Mouse (Mus musculus): ENCODE results near the gene Armc12. TPM values are rescaled to one million over a fixed set of nuclear protein-coding genes. Genes with fewer than 3 reads are reported as not detected.
"Not testable (repeated sequence)": the region's sequence is repeated elsewhere in the genome, so short reads cannot be mapped to it uniquely, and the experiment has no call there.

The Armc12 gene
- total RNA-seq, 4 experiments from 2014 or later = not detected

GRCm38 (mm10) chr17:28531946-28532345 is 1.3 kb downstream of the Armc12 start:
- no peak for DNase-seq (ENCODE audit: low spot score in 2 of 2)

- no peak for DNase-seq (ENCODE audit: low spot score in 2 of 2)
These were observed 2.0 kb downstream of the Armc12 start for GRCm38 (mm10) chr17:28532557-28532956.

DNA sequence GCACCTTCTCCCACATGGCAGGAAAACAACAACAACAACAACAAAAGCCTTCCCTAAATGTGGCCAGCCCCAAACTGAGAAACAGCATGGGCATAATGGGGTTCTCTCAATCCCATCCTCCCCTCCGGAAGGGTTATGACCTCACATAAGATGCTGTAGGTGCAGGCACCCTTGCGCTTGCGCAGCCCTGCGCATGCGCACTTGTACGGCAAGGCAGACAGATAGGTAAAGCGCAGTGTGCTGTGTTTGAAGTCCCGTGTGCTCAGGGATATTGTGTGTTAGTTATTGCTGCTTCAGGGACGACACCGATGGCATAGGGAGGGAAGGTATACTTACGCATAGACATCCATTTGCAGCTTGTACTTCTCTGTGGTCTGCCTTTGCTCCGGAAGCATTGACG is 2.7 kb downstream of the Armc12 start:
- DNase-seq (ENCODE audit: low spot score in 2 of 2) = no peak

DNA sequence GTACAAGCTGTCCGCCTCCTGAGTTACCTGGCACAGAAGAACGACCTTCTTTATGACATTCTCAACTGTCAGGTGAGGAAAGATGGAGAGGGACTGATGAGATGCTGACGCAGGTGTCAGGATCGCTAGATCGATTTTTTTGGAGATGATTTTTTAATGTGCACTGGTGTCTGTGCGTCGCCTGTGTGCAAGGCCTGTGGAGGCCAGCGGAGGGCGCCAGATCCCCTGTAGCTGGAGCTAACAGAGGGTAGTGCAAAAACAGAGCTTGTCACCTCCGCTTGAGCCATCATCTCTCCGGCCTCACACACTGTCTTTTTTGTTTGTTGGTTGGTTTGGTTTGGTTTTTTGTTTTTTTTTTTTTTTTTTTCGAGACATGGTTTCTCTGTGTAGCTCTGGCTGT is 7.3 kb downstream of the Armc12 start:
- no peak for DNase-seq (ENCODE audit: low spot score in 2 of 2)

GRCm38 (mm10) chr17:28546925-28547324 is 16.3 kb downstream of the Armc12 start:
- no peak for DNase-seq (ENCODE audit: low spot score in 2 of 2)

GRCm38 (mm10) chr17:28548550-28548949 is 17.9 kb downstream of the Armc12 start:
- no peak for DNase-seq (ENCODE audit: low spot score in 2 of 2)

DNA sequence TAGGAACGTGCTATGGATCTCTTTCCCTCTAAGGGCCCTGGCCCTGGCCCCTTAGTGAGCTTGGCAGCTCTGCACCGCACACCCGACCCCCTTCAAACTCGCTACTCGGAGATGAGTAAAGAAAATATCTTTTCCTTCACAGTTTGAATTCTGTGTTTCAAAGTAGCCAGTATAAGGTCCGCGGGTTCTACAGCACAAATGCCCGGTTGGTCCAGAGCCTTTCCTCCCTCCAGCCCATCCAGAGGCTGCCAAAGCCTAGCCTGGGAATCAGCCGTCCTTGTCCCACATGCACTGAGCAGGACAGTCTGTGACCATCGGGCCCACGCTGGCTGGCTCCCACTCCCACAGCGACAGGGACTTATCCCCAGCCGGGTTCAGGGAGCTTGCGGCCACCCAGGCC is 18.5 kb downstream of the Armc12 start, which contains the start of gene Clpsl2:
Gene Clpsl2, plus strand, starts transcription at position 301 of the 400 bp plus-strand sequence.
- DNase-seq (ENCODE audit: low spot score in 2 of 2) = no peak

DNA sequence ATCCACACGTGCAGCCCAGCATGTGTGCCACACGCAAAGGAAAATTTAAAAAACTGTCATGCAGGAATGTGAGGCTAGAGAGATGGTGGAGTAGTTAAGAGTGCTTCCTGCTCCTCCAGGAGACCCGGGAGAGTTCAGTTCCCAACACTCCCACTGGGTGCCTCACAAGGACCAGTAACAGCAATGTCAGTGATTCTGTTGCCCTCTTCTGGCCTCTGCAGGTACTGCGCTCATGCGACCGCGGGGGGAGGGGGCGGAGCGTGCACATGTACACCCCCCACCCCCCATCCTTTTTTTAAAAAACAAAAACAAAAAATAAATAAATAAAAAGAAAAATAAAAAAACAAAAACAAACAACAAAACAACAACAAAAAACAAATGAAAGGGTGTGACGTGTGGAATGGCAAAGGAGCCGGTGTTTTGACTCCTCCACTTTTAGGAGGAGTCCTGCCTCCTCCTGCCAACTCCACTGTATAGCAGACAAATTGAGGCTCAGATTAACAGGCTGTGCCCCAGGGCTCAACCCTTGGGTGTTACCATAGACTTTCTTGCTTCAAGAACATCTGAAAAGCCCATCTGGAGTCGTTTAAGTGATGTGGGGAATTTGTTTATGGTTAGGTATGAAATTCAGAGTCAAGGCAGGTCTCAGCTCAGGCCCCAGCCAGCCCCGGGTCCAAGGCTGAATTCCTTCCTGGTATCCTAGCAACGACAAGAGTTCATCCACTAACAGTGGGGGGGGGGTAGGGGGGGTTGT is 22.6 kb downstream of the Armc12 start:
- peak; percentile 28 to 47 for DNase-seq (ENCODE audit: low spot score in 2 of 2)

DNA sequence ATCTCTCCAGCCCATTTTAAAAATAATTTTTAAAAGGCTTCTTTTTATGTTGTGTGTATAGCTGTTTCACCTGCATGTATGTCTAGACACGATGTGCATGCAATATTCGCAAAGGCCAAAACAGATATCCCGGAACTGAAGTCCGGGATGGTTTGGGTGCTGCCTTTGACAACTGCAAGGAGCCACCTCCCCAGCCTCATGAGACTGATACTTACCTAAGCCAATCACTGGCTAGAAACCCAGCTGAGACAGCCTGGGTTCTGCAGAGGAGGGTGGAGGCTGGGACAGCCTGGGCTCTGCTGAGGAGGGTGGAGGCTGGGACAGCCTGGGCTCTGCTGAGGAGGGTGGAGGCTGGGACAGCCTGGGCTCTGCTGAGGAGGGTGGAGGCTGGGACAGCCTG is 23.4 kb downstream of the Armc12 start:
- not testable (repeated sequence) for DNase-seq (ENCODE audit: low spot score in 2 of 2)

GRCm38 (mm10) chr17:28556635-28557396 is 26.2 kb downstream of the Armc12 start:
- no peak for DNase-seq (ENCODE audit: low spot score in 2 of 2)

DNA sequence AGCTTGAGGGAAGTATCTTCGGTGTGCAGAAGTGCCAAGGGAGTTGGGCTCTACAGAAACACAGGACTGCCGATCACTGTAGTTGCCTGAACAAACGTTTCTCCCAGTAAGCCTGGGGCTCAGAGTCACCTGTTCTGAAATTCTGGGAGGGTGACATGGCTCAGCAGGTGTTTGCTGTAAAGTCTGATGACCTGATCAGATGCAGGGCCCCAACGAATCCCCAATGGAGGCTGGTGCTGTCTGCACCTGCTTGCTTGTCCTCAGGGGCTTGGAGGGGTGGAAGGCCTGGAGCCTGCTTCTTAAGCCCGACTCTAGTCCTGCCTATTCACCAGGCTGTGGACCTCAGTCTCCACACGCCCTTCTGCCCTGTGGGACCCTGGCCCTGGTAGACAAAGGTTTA is 27.2 kb downstream of the Armc12 start:
- no peak for DNase-seq (ENCODE audit: low spot score in 2 of 2)

DNA sequence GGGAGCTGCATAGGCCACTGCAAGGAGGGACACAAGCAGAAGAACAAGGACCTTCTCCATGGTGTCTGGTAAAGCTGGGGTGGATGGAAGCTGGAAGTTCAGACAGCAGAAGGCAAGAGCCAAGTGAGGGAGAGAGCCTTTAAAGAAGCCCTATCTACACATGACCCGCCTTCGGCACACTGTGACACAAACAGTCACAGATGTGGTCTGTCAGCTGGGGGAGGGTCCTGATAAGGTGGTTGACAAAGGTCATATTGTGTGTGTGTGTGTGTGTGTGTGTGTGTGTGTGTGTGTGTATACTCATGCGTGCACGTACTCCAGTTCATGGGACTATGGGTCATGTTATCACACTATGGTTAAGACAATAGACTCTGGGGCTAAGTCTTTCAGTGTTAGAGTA is 30.0 kb downstream of the Armc12 start, which contains the start of gene Clps:
Gene Clps, minus strand, starts transcription at position 169 of the 400 bp plus-strand sequence.
- no peak for DNase-seq (ENCODE audit: low spot score in 2 of 2)

- no peak for DNase-seq (ENCODE audit: low spot score in 2 of 2)
These were observed 31.0 kb downstream of the Armc12 start for GRCm38 (mm10) chr17:28561613-28562012.

- no peak for DNase-seq (ENCODE audit: low spot score in 2 of 2)
These were observed 34.6 kb downstream of the Armc12 start for GRCm38 (mm10) chr17:28565181-28565580.

DNA sequence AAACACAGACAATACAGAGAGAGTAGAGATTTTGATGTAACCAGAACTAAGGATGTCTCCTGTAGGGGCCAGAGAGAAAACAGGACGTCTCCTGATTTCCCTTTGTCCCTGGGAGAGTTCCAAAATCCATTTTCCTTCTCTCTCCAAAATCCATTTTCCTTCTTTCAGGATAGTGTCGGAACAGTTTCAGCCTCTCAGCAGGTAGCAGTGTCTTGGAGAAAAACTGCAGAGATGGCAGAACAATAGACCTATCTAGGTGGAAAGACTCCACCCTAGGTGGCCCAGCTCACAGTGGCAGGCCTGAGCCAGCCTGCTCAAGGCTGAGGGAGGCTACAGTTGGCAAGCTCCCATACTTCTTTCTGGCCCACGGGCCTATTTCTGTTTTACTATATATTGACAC is 36.9 kb downstream of the Armc12 start:
- no peak for DNase-seq (ENCODE audit: low spot score in 2 of 2)

DNA sequence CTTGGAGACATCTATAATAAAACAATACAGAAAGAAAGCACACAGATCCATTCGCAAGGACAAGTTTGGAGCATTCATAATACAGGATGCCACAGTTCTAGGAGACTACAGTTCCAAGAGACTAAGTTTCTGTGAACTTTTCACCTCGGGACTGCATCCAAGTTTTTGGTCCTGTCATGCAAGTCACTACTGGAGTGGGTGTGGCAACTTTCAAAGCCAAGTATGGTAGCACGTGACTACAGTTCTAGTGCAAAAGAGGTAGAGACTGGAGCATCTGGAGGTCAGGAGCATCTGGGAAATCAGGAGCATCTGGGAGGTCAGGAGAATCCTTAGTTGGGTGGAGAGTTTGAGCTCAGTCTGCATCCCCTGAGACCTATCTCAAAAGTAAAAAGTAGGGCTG is 41.3 kb downstream of the Armc12 start:
- no peak for DNase-seq (ENCODE audit: low spot score in 2 of 2)

- DNase-seq (ENCODE audit: low spot score in 2 of 2) = no peak
These were observed 41.9 kb downstream of the Armc12 start for GRCm38 (mm10) chr17:28572521-28572920.

DNA sequence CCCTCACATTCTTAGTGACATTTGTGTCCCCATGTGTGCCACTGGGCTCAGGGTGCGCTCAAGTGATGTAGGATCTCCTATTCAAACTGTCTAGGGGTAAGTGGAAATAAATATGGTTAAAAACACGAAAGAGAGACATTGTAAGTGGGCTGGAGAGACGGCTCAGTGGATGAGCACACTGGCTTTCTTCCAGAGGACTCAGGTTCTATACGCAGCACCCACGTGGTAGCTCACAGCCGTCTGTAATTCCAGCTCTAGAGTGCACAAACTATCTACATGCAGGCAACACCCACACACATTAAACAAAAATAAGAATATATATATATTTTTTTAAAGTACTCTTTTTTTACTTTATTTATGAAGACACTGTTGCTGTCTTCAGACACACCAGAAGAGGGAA is 42.3 kb downstream of the Armc12 start:
- DNase-seq (ENCODE audit: low spot score in 2 of 2) = no peak

DNA sequence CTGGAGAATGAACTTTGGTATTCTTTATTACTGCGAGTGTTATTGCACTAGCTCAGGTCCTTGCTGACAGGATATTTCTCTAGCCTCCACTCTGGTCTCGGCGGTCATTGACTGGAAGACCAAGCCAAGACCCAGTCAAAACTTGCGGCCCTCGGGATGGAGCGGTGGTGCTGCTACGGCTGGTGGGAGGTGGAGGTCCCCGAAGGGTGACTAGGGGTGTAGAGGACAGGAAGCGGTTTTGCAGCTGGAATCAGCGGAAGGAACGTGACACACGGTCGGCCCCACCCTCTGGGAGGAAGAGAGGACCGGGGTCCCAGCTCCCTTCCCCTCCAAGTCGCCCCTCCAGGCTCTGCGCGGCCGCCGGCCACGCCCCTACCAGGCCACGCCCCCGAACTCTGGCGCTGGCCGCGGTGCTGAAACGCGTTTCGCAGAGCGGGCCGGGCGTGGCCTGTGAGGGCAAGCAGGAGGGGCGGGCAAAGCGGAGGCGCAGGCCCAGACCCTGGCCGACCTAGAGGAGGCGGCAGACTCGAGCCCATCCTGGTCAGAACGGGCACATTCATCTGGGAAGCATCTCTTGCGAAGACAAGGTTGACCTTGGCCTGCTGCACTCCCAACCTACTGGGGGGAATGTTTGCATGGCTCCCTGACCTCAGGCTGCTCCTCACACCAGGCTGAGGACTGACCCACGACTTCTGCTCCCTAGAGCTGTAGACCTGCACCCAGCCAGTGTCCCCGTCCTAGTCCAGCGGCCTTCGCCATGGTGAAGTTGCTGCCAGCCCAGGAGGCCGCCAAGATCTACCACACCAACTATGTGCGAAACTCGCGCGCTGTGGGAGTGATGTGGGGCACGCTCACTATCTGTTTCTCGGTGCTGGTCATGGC is 44.9 kb downstream of the Armc12 start, which contains the start of gene Lhfpl5:
Gene Lhfpl5, plus strand, starts transcription at position 398 of the 882 bp plus-strand sequence.
- no peak for DNase-seq (ENCODE audit: low spot score in 2 of 2)

GRCm38 (mm10) chr17:28580396-28580795 is 49.8 kb downstream of the Armc12 start:
- DNase-seq (ENCODE audit: low spot score in 2 of 2) = no peak

- DNase-seq (ENCODE audit: low spot score in 2 of 2) = no peak
These were observed 50.5 kb downstream of the Armc12 start for GRCm38 (mm10) chr17:28581056-28581455.

- DNase-seq (ENCODE audit: low spot score in 2 of 2) = no peak
These were observed 55.9 kb downstream of the Armc12 start for GRCm38 (mm10) chr17:28586509-28586908.
